Mouse (Mus musculus): Measurements from ENCODE around the gene Fat1.
A peak's percentile ranks its signal among the peaks of the same experiment; 100 is the strongest.

Gene Fat1

GRCm38 (mm10) chr8:44934850-44935497, at the start of gene Fat1:
Gene Fat1, plus strand, starts transcription at chr8:44935447.
- DNase-seq (ENCODE audit: low spot score), result peak; percentile 89

DNA sequence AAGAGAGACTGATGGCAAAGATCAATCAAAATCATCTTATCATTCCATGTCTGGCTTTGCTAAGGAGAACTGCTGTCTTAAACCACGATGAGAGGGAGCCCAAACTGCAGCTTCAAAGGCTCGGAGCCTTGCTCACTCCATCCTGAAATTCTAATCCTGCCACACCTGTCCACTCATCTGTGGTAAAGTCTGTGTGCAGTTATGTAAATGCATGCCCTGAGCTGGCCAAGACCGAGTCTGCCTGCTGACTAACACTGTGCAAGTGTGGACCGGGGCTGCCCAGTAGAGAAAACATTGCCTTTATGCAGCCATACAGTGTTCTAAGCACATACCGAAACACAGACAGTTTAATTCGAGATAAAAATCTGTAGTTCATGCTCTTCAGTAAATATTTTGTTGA, 40.6 kb upstream of the Fat1 start:
- DNase-seq (ENCODE audit: low spot score), result no peak

DNA sequence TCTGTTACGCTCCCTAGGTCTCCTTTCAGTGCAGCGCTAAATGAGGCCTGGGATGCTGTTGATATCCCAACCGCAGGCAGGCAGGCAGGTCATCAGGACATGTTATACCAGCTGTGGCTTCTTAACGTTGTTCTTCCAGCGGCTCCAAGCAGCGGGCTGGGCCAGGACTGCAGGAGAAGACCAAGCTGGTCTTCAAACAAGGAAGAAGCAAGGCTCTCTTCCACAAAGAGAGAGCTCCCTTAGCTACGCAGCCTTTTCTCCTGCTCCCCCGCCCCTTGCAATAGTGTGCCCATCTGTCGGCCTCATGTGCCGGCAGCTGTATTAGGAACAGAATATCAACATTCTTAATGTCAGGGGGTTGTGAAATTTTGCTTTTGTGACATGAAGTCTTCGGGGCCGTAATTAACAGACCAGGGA, 35.7 kb upstream of the Fat1 start:
- no peak for DNase-seq (ENCODE audit: low spot score)

DNA sequence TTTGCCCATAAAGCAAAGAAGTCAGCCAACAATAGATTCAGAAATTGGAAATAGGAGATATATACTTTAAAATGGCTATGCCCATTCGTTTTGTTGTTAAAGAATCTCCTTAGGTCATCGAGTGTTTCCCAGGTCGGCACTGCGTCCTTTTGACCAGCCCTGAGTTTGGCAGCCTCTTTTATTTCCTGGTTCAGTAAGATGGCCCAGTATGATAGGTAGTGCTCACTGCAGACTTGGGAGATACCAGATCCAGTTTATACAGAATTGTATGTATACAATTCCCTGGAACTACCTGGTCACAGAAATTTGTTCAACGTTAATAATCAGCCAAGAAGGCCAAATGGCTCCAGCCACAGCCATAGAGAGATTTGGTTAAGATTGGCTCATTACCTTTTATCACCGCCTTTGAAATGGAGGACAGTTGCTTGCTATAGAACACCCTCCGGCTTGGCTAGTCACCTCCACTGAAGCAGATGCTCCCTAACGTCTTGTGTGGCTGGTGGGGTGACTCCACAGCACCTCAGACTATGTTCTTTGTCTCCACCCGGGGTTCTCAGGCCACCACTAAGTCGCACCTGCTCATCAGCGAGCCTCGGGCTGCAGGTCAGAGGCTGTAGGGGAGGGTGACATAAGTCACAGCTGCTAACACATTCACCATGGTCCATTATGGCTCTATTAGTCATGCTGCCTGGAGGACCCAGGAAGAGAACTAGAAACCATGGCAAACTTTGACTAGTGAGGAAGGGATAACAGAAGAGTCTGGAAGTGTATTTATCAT, 23.9 kb upstream of the Fat1 start:
- DNase-seq (ENCODE audit: low spot score), result no peak

DNA sequence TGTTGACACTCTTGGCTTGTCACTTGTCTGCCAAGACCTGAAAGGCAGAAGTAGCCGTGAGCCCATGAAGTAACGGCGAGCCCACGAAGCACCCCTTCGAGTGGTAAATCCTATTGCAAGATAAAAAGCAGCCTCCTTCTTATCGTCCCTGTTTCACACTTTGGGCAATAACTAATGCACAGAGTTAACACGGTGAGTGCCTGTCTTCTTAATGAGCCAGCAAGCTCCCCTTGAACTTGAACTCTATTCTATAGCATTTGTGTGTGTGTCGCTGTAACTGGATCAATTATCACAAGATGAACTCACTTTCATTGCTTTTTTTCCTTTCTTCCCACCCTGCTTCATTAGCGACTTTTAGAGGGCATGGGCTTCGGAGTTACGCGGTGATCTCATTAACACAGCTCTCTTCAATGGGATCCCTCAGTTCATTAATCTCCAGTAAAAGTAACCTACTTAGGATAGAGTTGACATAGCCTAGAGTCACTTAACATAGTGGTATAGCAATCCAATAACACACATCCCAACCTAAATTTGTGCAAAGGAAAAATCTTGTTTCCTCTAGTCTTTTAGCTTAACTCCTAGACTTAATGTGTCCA, 15.7 kb upstream of the Fat1 start:
- no peak for DNase-seq (ENCODE audit: low spot score)

- DNase-seq (ENCODE audit: low spot score), result no peak
These were observed 14.7 kb upstream of the Fat1 start for GRCm38 (mm10) chr8:44920379-44921032.

DNA sequence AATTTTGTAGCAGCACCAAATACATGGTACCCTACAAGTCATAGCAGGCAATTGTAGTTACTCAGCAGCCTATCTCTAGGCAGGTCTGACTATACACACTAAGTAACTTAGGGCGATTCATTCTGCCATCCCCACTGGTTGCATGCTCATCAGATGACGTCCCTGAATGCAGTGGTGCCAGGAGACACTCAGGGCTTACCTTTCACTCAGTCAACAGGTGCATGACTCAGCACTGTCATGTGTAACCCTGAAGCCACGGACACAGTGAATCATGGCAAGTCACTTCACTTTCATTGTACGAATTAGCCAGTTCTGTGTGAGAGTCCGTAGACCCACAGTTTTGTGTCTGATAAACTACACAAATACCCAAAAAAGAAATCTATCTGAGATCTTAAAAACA, 10.3 kb upstream of the Fat1 start:
- DNase-seq (ENCODE audit: low spot score), result no peak

DNA sequence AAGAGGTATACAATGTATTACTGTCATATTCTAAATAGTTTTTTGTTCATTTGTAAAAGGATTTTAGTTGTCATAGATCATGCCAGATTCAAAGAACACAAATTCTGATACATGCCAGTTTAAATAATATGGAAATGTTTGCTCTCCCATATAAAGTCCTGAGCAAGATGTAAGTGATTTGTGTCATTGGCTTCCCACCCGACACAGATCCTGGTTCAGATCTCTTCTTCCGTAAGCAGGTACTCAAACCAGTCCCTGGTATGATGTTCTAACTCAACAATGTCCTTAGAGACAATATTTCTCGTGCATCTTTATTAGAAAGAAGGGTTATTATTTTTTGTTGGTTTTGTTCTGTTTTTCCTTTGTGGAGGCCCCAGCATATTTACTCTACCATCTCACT, 5.2 kb upstream of the Fat1 start:
- no peak for DNase-seq (ENCODE audit: low spot score)

- DNase-seq (ENCODE audit: low spot score), result no peak
These were observed 2.5 kb upstream of the Fat1 start for GRCm38 (mm10) chr8:44932546-44933342.

DNA sequence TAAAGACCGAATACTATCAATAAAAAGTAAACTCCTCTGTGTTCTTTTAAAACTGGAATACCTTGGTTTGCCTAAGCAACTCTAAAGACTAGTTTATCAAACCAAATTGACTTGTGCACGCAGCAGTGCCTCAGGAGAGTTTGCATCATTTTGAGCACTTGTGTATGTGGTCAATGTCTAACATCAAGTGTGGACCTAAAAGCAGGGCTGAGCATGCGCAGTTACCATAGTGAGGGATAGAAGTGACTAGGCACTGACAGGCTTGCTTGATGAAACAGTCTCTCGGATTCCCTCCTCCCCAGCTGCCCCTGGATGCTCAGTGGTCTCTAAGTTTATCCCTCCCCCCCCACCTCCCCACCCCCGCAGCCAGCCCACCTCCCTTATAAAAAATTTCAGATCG, 1.8 kb upstream of the Fat1 start:
- DNase-seq (ENCODE audit: low spot score), result no peak

- no peak for DNase-seq (ENCODE audit: low spot score)
These were observed 831 bp upstream of the Fat1 start for GRCm38 (mm10) chr8:44934416-44934815.

- peak; percentile 83 for DNase-seq (ENCODE audit: low spot score)
These were observed 494 bp downstream of the Fat1 start for GRCm38 (mm10) chr8:44935741-44936140.

- no peak for DNase-seq (ENCODE audit: low spot score)
These were observed 1.3 kb downstream of the Fat1 start for GRCm38 (mm10) chr8:44936481-44936961.

DNA sequence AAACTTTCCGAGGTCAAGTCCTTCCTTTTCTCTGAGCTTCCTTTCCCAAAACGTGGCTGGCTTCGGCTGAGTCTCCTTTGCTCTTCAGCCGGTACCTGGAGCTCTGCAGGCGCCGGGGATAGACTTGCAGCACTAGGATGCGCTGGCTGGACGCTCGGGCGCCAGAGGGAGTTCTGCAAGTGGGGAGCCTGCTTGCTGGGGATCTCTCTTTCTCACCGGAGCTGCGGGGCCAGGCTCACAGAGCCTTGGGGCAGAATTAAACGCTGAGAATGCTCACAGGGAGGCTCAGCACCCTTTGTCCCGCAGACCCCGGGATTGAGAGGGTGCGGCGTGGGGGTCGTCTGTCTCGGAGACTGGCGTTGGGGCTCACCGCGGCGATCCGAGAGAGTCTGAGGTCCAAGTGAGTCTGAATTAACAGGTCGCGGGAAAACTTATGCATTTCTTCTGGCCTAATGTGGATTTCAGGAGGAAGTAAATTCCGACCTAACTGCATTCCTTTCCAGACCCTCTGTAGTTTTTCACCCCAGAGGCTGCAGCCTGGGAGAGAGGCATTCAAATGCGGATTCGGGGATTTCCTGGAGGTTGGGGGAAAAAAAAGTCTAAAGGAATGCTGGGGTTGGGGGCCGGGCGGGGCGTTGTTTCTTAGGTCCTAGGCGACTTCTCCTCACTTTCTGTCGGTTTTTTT, 2.0 kb downstream of the Fat1 start:
- peak; percentile 52 for DNase-seq (ENCODE audit: low spot score)

DNA sequence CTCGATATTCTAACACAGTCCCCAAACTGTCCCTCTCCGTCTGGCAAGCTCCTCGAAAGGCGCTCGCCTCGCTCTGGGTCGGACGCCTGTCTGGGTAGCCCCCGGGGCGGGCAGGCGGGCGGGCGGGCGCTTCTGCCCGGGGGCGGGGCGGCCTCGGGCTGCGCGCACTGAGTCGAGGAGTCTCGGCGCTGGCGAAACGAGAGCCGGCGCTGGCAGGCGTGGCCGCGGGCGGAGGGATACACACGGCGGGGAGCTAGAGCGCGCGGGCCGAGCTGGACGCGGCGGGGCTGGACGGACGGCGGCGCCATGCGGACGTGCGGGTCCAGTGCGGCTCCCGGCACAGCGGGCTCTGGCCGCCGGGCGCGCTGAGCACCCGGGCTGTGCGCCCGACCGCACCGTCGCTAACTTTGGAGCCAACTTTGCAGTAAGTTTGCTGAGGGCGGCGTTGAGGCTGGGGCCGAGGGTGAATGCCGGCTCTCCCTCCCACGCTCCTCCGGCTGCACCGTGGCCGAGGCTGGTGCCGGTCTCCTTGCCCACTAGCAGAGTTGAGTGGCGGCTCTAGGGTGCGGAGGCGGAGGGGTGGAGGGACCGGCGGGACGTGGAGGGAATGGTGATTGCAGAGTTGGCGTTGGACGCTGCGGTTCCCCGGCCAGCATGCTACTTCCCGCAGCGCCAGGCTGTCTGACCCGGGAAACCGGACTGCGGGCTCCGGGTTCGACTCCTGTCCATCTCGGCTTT, 2.8 kb downstream of the Fat1 start:
- peak; percentile 94 for DNase-seq (ENCODE audit: low spot score)

DNA sequence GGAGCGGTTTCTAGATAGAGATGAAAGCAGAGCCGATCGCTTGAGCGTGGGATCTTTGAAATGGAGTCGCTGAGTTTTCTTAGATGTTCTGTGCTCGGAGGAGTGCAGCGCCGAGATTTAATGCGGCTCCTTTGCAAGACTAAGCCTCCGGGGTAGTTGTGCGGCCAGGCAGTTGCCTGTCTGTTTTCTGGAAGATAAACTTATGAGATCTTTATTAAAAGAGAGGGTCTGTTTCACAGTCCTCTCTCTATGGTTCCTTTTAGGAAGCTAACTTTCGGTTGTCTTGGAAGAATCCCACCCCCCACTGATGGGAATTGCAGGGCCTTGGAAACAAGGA, 3.4 kb downstream of the Fat1 start:
- no peak for DNase-seq (ENCODE audit: low spot score)

GRCm38 (mm10) chr8:44945577-44945976, 10.3 kb downstream of the Fat1 start:
- no peak for DNase-seq (ENCODE audit: low spot score)

DNA sequence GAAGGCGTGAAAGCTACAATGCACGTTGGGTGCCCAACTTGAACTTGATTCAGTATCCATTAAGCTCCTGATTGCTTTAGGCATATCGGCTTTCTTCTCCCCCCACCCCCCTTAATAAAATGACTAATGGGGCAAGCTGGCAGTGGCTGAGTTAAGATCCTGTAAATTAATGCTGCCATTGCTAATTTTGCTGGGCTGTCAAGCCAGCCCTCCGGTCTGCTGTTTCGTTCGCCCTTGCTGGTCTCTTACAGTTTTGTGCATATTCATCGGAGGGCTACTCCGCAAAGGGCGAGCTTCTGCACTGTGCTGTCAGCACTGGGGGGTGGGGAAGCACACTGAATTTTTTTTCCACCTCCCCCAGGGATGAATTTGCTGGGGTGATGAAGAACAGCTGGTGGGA, 13.3 kb downstream of the Fat1 start:
- no peak for DNase-seq (ENCODE audit: low spot score)

GRCm38 (mm10) chr8:44960455-44960854, 25.2 kb downstream of the Fat1 start:
- no peak for DNase-seq (ENCODE audit: low spot score)

DNA sequence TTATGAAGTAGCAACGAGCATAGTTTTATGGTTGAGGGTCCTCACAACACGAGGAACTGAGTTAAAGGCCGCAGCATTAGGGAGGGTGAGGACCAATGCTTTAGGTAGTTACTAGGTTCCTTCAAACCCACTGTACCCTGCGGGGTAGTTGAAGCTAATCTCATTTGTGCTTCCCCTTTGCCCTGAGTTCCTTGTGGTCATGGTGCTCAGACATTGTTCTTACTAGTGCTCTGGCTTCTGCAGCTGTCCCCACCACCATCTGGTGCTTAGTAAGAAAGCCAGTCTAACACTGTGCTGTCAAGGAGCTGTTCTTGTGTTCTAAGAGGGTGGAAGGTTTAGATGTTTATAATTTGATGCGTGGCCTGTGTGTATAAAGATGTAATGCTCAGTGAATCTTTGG, 25.7 kb downstream of the Fat1 start:
- no peak for DNase-seq (ENCODE audit: low spot score)

DNA sequence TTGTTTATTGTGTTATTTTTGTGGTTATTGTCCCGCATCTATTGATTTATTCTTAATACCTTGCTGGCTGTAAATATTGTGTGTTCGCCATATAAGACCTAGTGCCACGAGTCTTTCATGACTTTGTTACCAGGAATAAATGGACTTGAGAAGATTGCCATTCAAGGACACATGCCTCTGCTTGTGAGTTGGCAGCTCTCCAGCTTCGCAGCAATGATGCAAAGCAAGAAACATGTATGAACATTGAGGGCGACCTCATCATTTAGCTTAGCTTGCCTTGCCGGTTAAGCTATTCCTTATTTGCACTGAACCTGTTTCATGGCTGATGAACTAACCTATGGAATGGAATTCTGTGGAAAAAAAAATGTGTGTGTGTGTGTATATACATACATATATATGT, 26.2 kb downstream of the Fat1 start:
- DNase-seq (ENCODE audit: low spot score), result peak; percentile 53

All from urinary bladder, postnatal 25 days (tissue).